Mouse (Mus musculus): ENCODE data around the gene Scgb1b18.
"Not testable (repeated sequence)": the region's sequence is repeated elsewhere in the genome, so short reads cannot be mapped to it uniquely, and the experiment has no call there.

Scgb1b18 gene

DNA sequence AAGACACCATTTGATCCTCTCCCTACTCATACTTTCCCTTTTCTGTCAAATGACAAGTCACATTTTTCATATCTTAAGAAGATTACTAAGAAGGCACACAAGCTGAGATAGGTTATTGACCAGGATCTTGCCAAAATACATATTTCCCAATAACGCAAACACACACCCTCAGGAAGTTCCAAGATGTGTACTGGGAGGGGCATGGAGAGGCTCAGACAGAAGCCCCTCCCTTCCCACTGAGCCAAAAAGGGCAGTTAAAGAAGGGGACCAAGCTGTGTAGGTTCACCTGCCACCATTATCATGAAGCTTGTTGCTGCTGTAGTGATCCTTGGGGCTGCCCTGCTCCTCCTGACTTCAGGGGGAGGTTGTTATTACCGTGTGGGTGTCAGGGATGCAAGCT is at the start of gene Scgb1b18:
Gene Scgb1b18, plus strand, starts transcription at position 301 of the 400 bp plus-strand sequence.
- not testable (repeated sequence) for DNase-seq (ENCODE audit: low read depth, low spot score)

- not testable (repeated sequence) for DNase-seq (ENCODE audit: low read depth, low spot score)
These were observed 11.6 kb upstream of the Scgb1b18 start, which contains the start of gene Scgb2b18 for GRCm38 (mm10) chr7:33173764-33174163. Gene Scgb2b18, minus strand, starts transcription at chr7:33173864.
